Mouse (Mus musculus): ENCODE data around the gene Aipl1. TPM values are rescaled to one million over a fixed set of nuclear protein-coding genes. Genes with fewer than 3 reads are reported as not detected.

The Aipl1 gene
- polyA plus RNA-seq (2015; fragmentation: Nextera tagmentation; extraction: Ambion mirVana), result 0.19 and 0.34 TPM in 2 replicates

DNA sequence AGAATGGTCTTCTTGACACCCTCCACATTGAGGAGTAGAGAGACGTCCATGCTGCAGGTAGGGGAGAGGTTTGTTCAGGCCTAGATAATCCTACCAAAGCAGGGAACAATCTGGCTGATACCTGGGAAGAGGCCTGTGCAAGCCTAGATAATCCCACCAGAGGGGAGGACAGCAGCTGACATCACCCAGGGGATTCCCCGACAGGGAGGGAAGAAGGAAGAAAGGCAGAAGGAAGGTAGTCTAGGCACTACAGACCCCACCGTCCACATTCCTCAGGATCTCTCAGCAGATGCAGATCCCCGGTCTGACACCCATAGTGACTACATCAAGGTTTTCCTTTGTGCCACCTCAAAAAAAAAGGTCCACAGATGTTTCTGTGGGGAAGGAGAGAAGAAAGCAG is at the start of gene Aipl1:
TSS of gene Aipl1 (minus strand) at position 101 of the 400 bp plus-strand sequence.
- H3K27ac ChIP-seq, result no peak within 1 kb of the TSS
- H3K9ac ChIP-seq, result no peak within 1 kb of the TSS
- H3K36me3 ChIP-seq, result no peaks in the 10 kb centered on the region
- H3K4me1 ChIP-seq (replicated peaks), result peaks cover 14% of the 10 kb centered on the region
- no peak for ATAC-seq
- WGBS, result 64% methylated on average over 4 of the region's 4 CpGs
- no peak within 1 kb of the TSS for H3K4me3 ChIP-seq (replicated peaks)
- H3K4me2 ChIP-seq (replicated peaks), result no peak within 1 kb of the TSS
- H3K27me3 ChIP-seq (replicated peaks), result 0 out of 2 replicates have a peak, but pooled peaks cover 5% of the 10 kb centered on the region
- no peaks in the 10 kb centered on the region for H3K9me3 ChIP-seq

DNA sequence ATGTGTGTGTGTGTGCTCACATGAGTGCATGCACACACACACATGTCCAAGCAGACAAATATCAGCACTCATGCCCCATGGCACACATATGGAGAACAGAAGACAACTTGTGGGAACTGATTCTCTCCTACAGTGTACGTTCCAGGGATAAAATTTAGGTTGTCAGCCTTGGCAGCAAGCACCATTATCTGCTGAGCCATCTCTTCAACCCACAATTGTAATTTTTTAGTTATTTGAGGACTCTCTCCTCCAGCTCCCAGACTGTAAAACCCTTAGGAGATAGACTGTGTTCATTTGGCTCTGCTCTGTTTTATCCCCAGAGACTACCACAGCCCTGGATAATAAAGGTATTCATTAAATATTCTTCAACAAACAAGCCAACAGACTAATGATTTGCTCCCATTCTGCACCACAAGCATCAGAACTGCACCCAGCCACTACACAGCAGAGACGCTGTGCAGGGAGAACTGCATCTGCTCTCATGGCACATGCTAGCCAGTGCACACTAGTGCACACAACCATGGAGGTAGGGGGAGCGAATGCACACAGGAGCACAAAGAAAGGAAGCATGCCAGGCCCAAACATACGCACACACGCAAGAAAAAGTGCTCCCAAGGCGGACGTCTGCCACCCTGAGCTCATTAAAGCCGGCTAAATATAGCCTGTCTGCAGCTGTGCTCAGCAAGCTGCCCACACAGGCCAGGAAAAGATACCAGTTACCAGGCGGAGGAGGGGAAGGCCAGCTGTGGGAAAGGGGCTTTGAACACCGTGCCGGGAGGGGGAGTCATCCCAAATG is 49.1 kb upstream of the Aipl1 start:
- 50% methylated on average over 11 of the region's 11 CpGs for WGBS
- H3K9me3 ChIP-seq, result no peaks in the 10 kb centered on the region
- H3K27me3 ChIP-seq (replicated peaks), result no peaks in the 10 kb centered on the region
- no peak for ATAC-seq
- no peaks in the 10 kb centered on the region for H3K36me3 ChIP-seq
- 0 out of 2 replicates have a peak overlapping the region, but pooled peaks have one; percentile 32 for H3K27ac ChIP-seq
- no peak overlapping the region for H3K9ac ChIP-seq
- no peak overlapping the region for H3K4me2 ChIP-seq (replicated peaks)
- H3K4me3 ChIP-seq (replicated peaks), result no peak overlapping the region
- 0 out of 2 replicates have a peak, but pooled peaks cover 3% of the 10 kb centered on the region for H3K4me1 ChIP-seq (replicated peaks)

DNA sequence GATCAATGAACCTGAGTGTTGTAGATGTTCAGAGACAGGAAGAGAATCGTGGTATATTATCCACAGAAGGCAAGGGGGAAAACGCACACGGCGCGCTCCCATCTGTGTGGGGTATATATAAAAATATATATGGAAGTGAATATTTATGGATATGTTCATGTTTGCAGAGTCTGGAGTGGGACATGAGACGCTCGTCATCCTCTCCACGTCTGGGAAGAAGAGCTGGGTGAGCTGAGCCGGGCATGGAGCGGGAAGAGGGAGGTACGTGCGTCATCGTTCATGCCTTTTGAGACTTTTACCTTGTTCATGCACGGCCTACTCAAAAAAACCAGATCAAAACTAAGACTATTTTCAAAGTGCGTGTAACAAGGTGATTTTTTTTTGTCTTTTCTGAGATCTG is 47.0 kb upstream of the Aipl1 start:
- Histone ChIP-seq H3K9ac (no peak overlapping the region), H3K4me1 (replicated peaks) (0 out of 2 replicates have a peak, but pooled peaks cover 3% of the 10 kb centered on the region), H3K36me3 (no peaks in the 10 kb centered on the region), H3K9me3 (no peaks in the 10 kb centered on the region), H3K27ac (no peak overlapping the region), H3K4me3 (replicated peaks) (no peak overlapping the region), H3K4me2 (replicated peaks) (no peak overlapping the region), H3K27me3 (replicated peaks) (no peaks in the 10 kb centered on the region)
- WGBS, result 92% methylated on average over 15 of the region's 15 CpGs
- ATAC-seq, result no peak

DNA sequence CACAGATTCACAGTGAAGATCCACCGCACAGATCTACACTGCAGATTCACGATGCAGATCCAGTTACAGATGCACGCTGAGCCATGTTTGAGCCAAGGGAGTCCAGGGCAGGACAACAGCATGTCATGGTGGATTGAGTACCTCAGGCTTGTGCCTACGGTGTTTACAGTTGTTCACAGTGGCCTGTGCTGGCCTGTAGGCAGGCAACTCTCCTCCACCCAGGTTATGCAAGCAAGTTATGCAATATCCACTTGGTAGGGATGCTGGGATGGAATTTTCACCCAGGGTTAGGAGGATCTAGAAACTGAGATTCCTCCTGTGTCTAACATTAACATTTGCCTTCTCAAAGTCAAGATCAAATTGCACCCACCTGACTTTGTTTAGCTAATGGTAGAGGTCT is 45.3 kb upstream of the Aipl1 start:
- Histone ChIP-seq H3K9ac (no peak overlapping the region), H3K9me3 (no peaks in the 10 kb centered on the region), H3K4me2 (replicated peaks) (no peak overlapping the region), H3K4me1 (replicated peaks) (0 out of 2 replicates have a peak, but pooled peaks cover 3% of the 10 kb centered on the region), H3K36me3 (no peaks in the 10 kb centered on the region), H3K27ac (no peak overlapping the region), H3K4me3 (replicated peaks) (no peak overlapping the region), H3K27me3 (replicated peaks) (no peaks in the 10 kb centered on the region)
- ATAC-seq, result no peak
- WGBS, result 89% methylated on average over 4 of the region's 4 CpGs

DNA sequence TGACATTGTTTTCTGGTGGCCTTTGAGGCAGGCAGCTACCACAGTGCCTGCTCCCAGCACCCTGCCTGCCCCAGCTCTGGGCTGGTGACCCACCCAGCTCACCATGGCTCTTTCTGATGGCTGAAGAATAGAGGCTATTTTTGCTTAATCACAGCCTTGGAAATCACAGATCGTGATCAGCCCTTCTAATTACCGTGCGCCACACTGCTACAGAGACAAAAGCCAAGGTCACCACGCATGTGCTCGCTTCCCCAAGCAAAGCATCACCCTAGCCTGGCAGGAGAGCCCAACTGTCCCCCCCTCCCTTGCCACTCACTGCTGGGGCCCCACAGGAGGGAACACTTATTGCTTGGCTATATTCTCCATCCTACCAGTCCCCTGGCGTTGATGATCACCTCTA is 43.2 kb upstream of the Aipl1 start:
- ATAC-seq, result no peak
- WGBS, result 79% methylated on average over 6 of the region's 6 CpGs
- no peaks in the 10 kb centered on the region for H3K4me1 ChIP-seq (replicated peaks)

DNA sequence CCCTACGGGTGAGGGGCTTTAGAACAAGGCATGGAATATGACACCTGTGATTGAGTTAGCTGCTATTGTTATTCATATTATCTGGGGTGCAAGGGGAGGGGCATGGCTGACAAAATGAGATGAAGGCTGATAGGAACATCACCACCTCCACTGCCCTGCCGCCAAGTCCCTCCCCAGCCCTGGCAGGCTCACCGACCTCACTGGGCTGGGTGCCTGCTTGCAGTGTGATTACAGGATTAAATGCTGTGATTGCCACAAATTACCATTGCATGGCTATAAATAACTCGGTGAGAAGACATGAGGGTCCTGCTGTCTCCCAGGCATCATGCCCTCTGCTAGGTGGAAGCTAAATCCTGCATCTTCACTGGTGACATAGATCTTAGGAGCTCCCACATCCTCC is 41.3 kb upstream of the Aipl1 start:
- Histone ChIP-seq H3K4me1 (replicated peaks) (no peaks in the 10 kb centered on the region), H3K36me3 (no peaks in the 10 kb centered on the region), H3K9ac (no peak overlapping the region), H3K9me3 (no peaks in the 10 kb centered on the region), H3K27me3 (replicated peaks) (no peaks in the 10 kb centered on the region), H3K4me2 (replicated peaks) (no peak overlapping the region), H3K4me3 (replicated peaks) (no peak overlapping the region), H3K27ac (no peak overlapping the region)
- 53% methylated on average over 4 of the region's 4 CpGs for WGBS
- no peak for ATAC-seq

More for the DNA sequence above, 43.2 kb upstream of the Aipl1 start:
- Histone ChIP-seq H3K9ac (no peak overlapping the region), H3K4me3 (replicated peaks) (no peak overlapping the region), H3K27ac (no peak overlapping the region), H3K27me3 (replicated peaks) (no peaks in the 10 kb centered on the region), H3K4me2 (replicated peaks) (no peak overlapping the region), H3K9me3 (no peaks in the 10 kb centered on the region), H3K36me3 (no peaks in the 10 kb centered on the region)

DNA sequence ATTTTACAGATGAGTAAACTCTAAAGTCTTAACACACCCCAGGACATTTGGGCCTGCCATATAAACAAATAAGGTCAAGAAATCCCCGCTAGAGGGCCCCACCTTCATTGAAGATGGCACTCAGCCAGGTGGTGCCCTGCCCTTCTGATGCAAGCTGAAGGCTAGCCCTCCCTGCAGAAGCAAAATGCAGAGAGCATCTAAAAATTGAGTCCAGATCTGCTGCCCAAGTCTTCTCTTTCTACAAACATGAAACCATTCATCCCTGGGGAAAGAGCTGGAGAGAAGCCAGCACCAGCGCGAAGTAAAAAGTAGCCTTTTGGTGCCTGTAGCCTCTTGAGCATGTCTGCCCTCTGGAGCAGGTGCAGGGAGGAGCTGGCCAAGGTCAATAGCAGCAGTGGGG is 40.7 kb upstream of the Aipl1 start:
- no peak for ATAC-seq
- WGBS, result 44% methylated on average over 3 of the region's 3 CpGs
- H3K27me3 ChIP-seq (replicated peaks), result no peaks in the 10 kb centered on the region
- no peaks in the 10 kb centered on the region for H3K36me3 ChIP-seq
- H3K4me3 ChIP-seq (replicated peaks), result no peak overlapping the region
- H3K9ac ChIP-seq, result no peak overlapping the region
- no peak overlapping the region for H3K27ac ChIP-seq
- H3K9me3 ChIP-seq, result no peaks in the 10 kb centered on the region
- no peak overlapping the region for H3K4me2 ChIP-seq (replicated peaks)
- H3K4me1 ChIP-seq (replicated peaks), result no peaks in the 10 kb centered on the region

DNA sequence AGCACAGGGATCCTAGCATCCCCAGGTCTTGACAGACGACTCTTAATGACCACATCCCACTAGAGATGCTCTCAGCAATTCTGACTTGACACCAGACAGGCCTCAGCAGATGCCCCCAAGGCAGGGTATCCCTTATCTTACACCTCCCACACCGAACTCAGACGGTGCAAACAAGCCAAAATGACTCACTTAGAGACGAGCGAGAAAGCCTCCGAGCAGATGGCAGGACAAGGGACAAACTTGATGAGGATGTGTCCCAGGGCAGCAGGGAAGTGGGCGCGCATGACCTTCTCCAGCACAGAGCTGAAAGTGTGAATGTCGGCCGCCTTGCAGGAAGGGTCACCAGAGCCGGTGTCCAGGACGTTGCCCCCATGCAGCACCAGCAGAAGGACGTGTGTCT is 36.9 kb upstream of the Aipl1 start:
- no peak overlapping the region for H3K27ac ChIP-seq
- no peaks in the 10 kb centered on the region for H3K27me3 ChIP-seq (replicated peaks)
- no peaks in the 10 kb centered on the region for H3K4me1 ChIP-seq (replicated peaks)
- 75% methylated on average over 13 of the region's 13 CpGs for WGBS
- no peak for ATAC-seq
- no peaks in the 10 kb centered on the region for H3K9me3 ChIP-seq
- H3K4me3 ChIP-seq (replicated peaks), result no peak overlapping the region
- H3K4me2 ChIP-seq (replicated peaks), result no peak overlapping the region
- H3K9ac ChIP-seq, result no peak overlapping the region
- H3K36me3 ChIP-seq, result no peaks in the 10 kb centered on the region

DNA sequence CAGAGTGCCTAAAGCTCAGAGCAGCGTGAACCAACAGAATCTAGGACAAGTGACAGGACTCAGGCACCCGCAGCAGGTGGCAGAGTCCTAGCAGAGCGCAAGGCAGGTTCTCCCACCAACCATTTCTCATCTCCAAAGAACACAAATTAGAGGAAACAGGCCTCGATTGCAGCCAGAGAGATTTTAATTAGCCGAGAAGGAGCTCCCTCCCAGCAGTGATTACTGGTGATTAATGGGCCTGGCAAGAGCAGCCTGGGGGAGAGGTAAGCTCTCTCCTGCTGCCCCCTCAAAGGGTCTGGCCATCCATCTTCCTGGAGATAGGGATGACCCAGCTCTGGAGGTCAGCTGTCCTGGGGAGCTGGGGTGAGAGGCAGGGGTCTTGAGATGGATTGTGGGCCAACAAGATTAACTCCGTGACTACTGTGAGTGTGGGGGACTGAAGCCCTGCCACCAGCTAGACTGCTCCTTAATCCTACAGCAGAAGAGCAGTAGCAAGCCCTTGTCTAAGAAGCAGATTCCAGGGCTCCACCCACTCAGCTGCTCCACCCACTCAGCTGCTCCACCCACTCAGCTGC is 35.1 kb upstream of the Aipl1 start:
- Histone ChIP-seq H3K9ac (no peak overlapping the region), H3K4me3 (replicated peaks) (no peak overlapping the region), H3K9me3 (no peaks in the 10 kb centered on the region), H3K27me3 (replicated peaks) (no peaks in the 10 kb centered on the region), H3K36me3 (no peaks in the 10 kb centered on the region), H3K4me1 (replicated peaks) (no peaks in the 10 kb centered on the region), H3K27ac (no peak overlapping the region), H3K4me2 (replicated peaks) (no peak overlapping the region)
- 35% methylated on average over 6 of the region's 6 CpGs for WGBS
- ATAC-seq, result no peak

DNA sequence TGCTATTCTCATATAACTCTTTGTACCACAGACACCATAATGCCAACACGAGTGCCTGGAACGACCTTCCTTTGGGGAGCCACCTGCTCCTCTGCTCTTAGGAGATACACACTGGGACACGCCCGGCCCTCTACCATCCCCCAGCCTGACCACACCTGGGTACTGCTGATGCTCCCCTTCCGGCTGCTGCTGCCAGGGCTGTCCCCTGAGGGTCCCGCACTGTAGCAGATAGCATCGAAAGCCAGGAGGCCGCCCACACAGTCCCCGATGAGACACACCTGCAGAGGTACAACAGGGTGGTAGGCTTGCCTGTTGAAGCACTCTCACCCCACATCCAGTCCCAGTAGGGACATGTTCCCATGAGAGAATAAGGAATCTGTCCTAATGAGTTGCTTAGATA is 33.4 kb upstream of the Aipl1 start:
- Histone ChIP-seq H3K4me1 (replicated peaks) (no peaks in the 10 kb centered on the region), H3K27ac (no peak overlapping the region), H3K36me3 (no peaks in the 10 kb centered on the region), H3K4me2 (replicated peaks) (no peak overlapping the region), H3K27me3 (replicated peaks) (no peaks in the 10 kb centered on the region), H3K9ac (no peak overlapping the region), H3K9me3 (no peaks in the 10 kb centered on the region), H3K4me3 (replicated peaks) (no peak overlapping the region)
- ATAC-seq, result no peak
- 80% methylated on average over 9 of the region's 9 CpGs for WGBS

DNA sequence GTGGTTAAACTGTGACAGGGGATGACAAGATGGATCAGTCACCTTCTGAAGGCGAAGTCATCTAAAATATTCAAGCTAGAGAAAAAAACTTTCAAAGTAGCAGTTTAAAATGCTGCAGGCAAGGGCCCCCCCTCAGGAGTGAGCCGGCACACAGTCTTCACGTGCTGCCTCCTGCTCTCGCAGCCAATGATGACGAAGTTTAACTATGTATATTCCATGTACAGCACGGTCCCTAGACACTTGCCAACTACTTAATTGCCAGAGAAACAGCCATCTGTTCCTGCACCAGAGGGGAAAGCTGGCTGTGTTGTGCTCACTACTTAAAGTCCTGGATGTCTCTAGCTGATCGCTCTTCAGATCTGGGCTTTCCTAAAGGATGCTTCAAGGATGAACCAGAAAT is 30.7 kb upstream of the Aipl1 start:
- Histone ChIP-seq H3K4me2 (replicated peaks) (no peak overlapping the region), H3K9me3 (no peaks in the 10 kb centered on the region), H3K27ac (no peak overlapping the region), H3K36me3 (no peaks in the 10 kb centered on the region), H3K27me3 (replicated peaks) (no peaks in the 10 kb centered on the region), H3K4me1 (replicated peaks) (no peaks in the 10 kb centered on the region), H3K9ac (no peak overlapping the region), H3K4me3 (replicated peaks) (no peak overlapping the region)
- 67% methylated on average over 7 of the region's 7 CpGs for WGBS
- ATAC-seq, result no peak

DNA sequence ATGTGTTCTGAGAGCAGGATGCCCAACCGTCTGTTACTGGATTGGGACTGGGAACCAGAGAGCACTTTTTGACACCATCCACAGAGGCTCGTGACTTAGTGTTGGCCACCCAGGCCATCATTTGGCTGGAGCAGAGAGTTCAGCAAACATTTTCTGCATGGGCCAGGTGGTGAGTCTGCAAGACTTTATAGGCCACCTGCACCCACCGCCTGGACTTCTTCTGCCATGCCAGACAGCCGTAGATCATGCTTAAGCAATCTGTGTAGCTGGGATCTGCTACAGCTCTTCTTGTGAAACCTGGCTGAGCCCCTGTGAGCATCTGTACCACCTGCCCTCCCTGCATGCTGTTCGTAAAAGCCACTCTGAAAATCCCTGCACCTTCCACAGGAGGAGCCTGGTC is 30.0 kb upstream of the Aipl1 start:
- H3K36me3 ChIP-seq, result no peaks in the 10 kb centered on the region
- H3K4me3 ChIP-seq (replicated peaks), result no peak overlapping the region
- no peak overlapping the region for H3K4me2 ChIP-seq (replicated peaks)
- H3K27me3 ChIP-seq (replicated peaks), result no peaks in the 10 kb centered on the region
- WGBS, result 67% methylated on average over 5 of the region's 5 CpGs
- no peaks in the 10 kb centered on the region for H3K9me3 ChIP-seq
- H3K27ac ChIP-seq, result no peak overlapping the region
- H3K9ac ChIP-seq, result no peak overlapping the region
- H3K4me1 ChIP-seq (replicated peaks), result no peaks in the 10 kb centered on the region
- no peak for ATAC-seq

DNA sequence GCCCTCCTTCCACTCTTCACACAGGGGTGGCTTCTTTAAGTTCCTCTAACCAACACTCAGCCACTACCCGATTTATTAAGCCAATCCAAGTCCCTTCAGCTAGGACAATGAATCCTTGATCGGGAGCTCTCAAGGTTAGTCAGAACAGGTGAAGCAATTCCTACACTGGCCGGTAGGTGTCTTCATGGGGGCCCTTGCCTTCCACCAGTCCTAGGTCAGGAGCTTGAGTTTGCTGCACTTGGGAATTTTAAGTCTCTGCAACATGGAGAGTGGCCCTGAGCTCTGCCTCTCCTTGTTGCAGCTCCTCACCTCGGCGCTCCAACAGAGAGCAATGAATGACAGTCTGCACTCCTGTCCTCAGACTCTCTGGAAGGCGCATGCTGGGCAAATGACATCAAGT is 29.0 kb upstream of the Aipl1 start:
- Histone ChIP-seq H3K4me1 (replicated peaks) (no peaks in the 10 kb centered on the region), H3K27ac (no peak overlapping the region), H3K36me3 (no peaks in the 10 kb centered on the region), H3K4me2 (replicated peaks) (no peak overlapping the region), H3K27me3 (replicated peaks) (no peaks in the 10 kb centered on the region), H3K4me3 (replicated peaks) (no peak overlapping the region), H3K9me3 (no peaks in the 10 kb centered on the region), H3K9ac (no peak overlapping the region)
- no peak for ATAC-seq
- WGBS, result 43% methylated on average over 6 of the region's 6 CpGs

All from intestine, embryonic 15.5 days (tissue).